Mouse (Mus musculus): Measurements from ENCODE around the gene Nr2f1.

Gene Nr2f1

DNA sequence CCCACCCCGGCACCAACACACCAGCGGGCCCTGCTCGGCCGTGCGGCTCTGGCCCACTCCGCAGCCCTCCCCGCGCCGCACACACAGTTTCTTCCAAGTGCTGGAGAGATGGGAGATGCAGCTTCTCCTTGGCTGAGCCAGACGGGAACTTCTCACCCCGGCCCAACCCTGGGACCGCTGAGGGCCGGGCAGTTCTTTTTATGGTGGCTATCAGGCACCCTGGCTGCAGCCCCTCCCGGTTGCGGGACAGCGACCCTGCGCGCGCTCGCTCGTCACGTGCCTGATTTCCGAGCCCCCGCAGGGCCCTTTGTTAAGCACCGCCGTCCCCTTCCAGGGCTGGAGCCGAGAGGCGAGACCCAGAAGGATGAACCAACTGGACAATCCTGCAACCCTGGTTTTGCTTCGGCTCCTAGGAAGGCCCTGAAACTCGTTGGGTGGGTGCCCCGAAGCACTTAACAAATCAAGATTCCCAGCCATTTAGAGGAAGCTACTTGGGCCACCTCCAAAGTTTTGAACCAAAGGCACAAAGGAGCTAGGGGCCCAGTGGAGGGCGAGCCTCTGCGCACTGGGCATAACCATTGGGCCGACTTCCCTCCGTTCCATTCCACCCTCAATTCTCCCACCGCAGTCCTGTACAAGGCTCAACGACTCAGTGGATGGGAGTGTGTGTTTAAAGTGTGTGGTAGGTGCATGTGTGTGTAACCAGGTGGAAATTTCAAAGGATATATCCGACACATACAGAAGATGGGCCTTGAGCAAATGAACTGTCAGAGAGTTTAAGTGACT, 20.1 kb downstream of the Nr2f1 start:
- peak in 1 of 2 experiments; percentile 39 for DNase-seq

DNA sequence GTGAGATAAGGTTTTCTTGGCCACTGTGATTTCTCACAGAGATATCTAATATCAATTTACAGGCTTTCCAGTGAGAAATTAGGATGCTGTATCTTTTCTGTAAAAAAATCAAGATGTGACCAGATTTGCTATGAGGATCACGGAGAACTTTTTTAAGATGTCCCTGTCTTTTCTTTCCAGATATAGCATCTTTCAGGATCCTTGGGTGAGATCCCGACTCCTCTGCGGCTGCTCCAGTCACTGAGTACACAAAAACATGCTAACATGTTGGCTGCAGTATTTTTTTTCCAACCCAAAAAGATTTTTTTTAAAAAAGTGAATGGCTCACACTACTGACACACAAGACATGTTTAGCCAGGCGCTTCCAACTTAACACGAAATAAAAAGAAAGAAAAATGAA, 20.8 kb downstream of the Nr2f1 start:
- no peak for DNase-seq

DNA sequence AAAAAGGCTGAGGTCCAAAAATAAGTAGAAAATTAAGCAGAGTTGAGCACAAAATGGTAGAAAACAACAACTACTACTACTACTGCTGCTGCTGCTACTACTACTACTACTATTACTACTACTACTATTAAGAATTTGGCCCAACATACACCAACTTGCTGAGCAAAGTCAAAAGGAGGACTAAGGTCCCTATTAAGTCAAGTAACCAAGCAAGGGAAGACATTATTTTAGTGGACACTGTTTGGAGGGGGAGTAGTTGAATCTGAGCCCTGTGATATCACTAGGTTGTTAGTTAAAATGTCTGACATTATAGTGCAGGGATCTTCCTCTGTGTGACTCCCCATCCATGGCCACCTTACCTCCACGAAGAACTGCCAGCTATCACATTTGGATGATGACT, 21.5 kb downstream of the Nr2f1 start:
- DNase-seq: no peak

DNA sequence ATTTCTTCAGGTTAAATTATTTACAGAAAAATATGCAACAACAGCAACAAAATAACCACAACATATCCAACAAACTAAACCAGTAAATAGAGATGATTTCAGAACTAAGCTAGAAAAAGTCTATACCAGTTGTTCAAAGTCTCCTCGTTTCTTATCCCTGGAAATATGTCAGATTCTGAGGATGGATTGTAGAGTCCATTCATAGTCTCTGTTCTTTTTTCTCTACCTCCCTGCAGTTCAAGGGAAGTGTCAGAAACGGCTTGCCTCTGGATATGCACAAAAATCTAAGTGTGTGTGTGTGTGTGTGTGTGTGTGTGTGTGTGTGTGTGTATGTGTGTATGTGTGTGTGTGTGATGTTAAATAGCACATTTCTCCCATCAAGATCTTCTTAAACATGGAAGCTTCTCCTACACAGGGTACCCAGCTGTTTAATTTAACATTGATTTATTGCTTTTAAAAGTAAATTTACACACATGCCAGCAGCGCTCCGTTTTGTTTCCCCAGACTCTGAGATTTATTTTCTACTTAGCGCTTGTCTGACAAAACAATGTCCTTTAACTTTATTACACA, 22.1 kb downstream of the Nr2f1 start:
- no peak for DNase-seq

DNA sequence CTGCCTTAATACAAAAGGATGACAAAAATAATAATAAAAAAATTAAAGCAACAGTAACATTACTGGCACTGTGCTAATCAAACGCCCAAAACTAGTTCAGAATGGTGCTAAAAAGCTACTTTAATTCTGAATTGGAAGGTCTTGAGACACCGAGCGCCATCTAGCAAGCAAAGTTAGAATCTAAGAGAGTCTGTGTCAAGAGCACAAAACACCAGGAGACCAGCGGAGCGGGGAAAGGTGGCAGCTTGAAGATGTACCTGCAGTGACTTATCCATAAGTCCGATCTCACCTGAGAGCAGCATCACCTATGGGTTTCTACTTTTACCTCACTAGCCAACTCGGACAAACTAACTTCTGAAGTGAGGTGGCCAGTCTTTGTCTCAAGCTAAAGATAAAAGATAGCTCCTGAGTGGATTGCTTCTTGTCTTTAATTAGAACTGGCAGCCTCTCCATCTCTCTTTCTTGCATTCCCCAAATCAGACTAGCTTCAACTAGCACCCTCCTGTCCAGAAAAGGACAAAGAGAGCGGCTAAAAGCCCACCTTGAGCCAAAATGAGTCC, 23.7 kb downstream of the Nr2f1 start:
- peak in 1 of 2 experiments; percentile 49 for DNase-seq

DNA sequence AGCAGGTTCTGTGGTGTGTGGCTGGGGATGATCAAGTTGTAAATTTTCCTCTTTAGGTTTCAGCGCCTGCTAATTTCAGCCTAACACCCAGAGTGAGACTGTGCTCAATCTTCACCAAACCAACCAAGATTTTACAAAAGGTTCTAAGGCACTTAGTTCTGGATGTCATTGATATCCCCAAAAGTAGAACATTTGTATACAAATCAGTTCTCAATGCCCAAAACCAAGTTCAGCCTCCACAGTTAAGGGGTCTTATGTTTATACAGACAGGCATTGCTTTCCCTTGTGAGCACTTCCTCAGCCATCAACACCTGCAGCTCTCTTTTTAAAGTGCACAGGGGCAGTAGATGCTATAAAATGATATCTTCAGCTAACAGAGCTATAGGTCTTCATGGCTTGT, 24.7 kb downstream of the Nr2f1 start:
- DNase-seq: no peak

DNA sequence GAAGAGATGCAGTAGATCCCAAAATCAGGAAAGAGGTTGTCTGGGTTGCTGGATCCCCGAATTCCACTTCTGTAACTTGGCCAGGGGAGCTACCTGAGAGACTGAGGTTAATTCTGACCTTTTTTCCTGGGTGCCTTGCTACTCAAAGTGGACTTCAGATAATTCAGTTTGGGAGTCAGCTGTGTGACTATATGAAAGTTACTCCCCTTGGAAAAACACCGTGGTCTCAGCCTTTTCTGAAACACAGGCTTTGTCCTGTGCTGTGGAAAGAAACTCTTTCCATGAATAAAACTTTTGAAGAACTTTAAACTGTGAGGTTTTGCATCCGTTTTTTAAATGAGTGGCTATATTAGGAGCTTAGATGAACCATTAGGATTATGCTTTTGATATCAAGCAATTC, 25.4 kb downstream of the Nr2f1 start:
- DNase-seq: no peak

DNA sequence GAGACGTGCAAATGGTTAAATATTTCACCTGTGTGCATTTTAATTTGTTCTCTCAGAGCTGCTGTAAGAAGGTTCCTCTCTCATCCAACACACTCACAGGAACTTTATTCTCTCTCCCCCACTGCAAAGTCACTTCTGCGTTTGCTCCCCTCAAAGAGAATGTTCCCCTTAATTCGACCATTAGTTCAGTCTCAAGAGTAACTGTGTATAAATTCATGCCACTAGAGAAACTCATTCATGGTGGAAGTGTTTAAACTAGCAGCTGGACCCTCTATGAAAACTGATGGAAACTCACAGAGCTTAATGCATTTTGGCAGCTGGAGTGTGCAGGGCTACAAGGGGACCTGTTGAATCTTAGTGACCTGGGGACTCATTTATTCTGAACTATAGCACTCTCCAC, 26.7 kb downstream of the Nr2f1 start:
- no peak for DNase-seq

DNA sequence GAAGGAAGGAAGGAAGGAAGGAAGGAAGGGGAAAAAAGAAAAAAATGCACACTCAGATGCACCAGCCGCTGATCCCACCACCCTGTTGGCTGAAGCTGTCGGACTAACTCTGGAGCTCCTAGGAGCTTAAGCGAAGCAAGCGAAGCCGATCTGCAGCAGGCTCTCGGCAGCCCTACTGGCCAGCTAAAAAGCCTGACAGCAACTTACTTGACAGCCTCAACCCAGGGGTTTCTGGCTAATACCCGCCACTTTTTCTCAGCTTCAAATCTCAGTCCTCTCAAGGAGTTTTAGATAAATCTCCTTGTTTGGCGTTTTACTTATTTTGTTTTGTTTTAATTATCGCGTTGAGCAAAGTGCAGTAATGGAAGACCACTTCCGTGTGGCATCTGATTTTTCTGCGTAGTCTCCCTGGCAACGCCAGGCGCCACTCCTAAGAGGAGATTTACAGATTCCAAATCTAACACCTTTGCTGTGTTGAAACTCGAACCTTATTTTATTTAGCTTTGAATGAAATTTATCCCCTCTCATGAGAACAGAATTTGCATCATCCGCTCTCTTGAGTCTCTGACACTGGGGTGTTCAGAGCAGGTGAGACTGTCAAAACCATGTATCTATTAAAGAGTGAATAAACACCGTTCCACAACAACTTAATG, 27.4 kb downstream of the Nr2f1 start:
- DNase-seq: no peak

DNA sequence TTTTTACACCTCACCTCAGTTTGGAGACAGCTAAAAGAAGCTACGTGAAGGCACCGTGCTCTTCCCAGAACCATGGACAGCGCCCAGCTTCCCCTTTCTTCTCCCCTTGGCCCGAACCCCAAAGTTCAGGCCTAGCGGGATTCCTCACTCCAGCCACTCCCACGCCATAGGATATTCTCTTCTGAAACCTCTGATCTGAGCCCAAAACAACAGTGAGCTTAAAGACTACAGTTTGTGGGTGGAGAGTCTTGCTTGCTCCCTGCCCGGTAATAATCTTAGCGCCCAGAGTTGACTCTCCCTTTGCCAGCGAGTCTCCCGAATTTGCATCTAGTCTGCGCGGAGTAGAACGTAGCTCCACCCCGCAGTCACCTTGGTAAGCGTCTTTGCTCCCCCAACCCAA, 28.2 kb downstream of the Nr2f1 start:
- DNase-seq: no peak

DNA sequence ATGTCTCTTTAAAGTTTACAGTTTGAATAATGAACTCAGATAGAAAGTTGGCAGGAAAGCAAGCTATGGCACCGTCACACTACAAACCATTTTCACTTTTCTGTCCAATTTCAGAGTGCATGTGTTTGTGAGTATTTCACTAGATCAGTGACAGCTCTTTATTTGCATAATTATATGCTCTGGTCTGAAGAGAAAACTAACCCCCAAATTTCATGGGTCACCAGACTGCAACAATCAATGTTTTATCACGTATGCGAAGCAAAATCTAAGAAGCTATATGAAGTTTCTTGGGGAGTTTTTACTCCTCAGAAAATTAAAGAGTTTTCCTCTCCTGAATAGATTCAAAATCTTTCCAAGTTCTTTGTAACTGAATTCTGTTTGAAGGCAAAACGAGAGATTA, 31.4 kb downstream of the Nr2f1 start:
- DNase-seq: no peak

DNA sequence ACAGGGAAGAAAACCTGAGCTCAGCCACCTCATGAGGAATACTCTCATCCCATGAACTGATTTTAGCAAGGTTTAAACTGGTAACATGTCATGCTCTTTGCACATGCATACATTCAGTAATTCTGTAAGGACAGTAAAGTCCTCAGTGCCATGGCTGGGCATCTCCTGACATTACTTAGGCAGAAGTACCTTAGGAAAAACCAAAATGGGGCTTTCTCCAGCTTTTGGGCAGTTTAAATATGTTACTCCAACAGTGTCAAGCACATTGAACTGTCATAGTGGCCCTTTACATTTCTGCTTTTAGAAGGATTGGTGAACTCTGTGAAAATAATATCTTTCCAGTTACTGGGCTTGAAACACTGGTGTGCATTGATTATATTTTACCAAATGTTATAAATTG, 34.6 kb downstream of the Nr2f1 start:
- DNase-seq: no peak

DNA sequence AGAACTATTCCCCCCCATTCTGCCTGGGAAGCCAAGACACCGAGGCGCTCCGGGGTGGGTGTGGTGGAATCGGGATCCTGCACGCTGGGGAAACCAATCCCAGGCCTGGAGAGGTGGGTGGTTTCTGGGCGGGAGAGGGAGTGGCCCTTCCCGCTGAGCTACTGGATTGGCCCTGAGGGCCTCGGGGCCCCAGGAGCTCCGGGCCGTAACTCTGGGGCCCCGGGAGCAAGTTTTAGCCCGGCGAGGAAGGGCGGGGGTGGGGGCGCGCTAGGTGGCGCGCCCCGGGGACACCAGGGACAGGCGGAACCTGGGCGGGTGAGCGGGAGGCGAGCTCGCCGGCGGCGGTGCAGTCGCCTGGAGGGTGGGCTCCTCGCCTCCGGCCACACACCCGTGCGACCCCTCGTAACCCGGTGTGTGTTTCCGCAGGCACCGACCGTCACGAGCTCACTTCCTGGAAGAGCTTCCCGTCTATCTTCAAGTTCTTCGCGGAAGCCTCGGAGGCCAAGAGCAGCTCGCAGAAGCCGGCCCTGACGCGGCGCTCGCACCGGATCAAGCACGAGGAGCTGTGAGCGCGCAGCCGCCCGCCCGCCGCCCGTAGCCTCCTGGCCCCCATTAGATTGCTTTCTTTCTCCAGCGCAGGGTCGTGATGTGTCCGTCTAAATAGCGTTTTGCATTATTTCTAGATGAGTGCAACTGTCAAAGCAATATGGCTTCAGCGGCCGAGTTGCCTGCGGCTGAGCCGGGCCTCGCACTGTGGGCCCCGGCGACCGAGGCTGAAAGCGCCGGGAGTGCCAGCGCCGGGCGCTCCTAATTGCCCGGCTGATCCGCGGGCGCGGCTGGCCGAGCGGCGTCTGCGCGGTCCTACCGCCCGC, 36.2 kb downstream of the Nr2f1 start:
- DNase-seq: peak; percentile 67 to 71

DNA sequence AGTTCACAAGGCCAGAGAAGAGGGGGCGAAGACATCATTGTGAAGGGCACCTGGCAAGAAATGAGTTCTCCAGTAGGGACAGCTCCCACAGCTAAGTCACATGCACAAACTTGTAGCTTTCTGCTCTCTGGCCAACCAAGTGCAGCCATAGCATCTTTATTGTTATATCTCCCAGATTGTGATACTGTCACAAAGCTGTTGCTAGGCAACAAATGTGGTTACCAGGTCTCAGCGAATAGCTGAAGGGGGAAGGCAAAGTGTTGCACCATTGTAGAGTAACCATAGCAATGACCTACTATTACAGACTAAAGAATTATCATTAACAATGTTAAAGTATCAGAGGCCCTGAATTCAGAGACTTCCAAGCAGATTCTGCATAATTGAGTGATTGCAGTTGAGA, 37.4 kb downstream of the Nr2f1 start:
- no peak for DNase-seq

DNA sequence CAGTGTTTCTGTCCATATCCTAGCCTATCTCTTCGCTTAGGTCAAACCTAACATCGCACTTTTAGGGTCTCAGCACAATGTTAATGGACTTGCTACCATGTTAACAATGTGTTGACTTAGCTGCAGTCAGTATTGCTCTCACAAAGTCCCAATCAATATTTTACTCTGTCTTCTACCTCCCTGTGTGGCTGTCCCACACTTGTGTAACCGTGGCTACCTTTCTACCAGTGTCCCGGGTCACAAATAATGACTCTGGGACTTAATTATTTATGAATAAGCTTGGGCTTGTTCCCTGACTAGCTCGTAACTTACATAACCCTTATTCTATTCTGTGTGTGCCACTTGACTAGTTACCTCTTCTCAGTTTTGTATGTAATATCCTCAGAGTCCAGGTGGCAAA, 42.1 kb downstream of the Nr2f1 start:
- no peak for DNase-seq

All from cerebellum, postnatal 36 days (tissue).